Mouse (Mus musculus) hindbrain, embryonic 12.5 days (tissue): Measurements from ENCODE around the gene Rcsd1. TPM values are rescaled to one million over a fixed set of nuclear protein-coding genes. Genes with fewer than 3 reads are reported as not detected.

Source experiments
- ATAC-seq: fragments of 200-750 bp; cut with Nextera tagmentation; 2 replicates; pipeline ENCODE4 v1.8.0; 2017; ENCODE audit warnings: moderate TSS enrichment; ENCODE audit not compliant: low FRiP score
- H3K27ac ChIP-seq: fragments of 300-500 bp; sonication (generic); 2 replicates; pipeline ENCODE4 v1.5.1; 2016; ENCODE audit warnings: mild to moderate bottlenecking
- H3K27me3 ChIP-seq: fragments of 300-500 bp; sonication (generic); 2 replicates; pipeline ENCODE4 v1.6.1; 2016; ENCODE audit warnings: mild to moderate bottlenecking
- H3K36me3 ChIP-seq: fragments of 300-500 bp; sonication (generic); 2 replicates; pipeline ENCODE4 v1.6.1; 2016; ENCODE audit warnings: mild to moderate bottlenecking
- H3K4me1 ChIP-seq: fragments of 300-500 bp; sonication (generic); 2 replicates; pipeline ENCODE4 v1.6.1; 2016
- H3K4me2 ChIP-seq: fragments of 300-500 bp; sonication (generic); replicated peaks from 2 replicates; pipeline ENCODE4 v1.6.1; 2016; ENCODE audit warnings: mild to moderate bottlenecking
- H3K4me3 ChIP-seq: fragments of 300-500 bp; sonication (generic); 2 replicates; pipeline ENCODE4 v1.5.1; 2016; ENCODE audit warnings: mild to moderate bottlenecking
- H3K9ac ChIP-seq: fragments of 300-500 bp; sonication (generic); 2 replicates; pipeline ENCODE4 v1.6.1; 2016; ENCODE audit warnings: mild to moderate bottlenecking, moderate library complexity
- H3K9me3 ChIP-seq: fragments of 300-500 bp; sonication (generic); replicated peaks from 2 replicates; pipeline ENCODE4 v1.6.1; 2016; ENCODE audit warnings: mild to moderate bottlenecking
- WGBS: fragments of 180-500 bp; shearing (Covaris S2); methylation state at CpG from one replicate; pipeline ENCODE4 v1.1.7; 2016; 5-methylcytosine and 5-hydroxymethylcytosine counted together
- polyA plus RNA-seq: library from polyadenylated mRNA; unstranded; fragments of >200 nt; fragmentation: Nextera tagmentation; extraction: Ambion mirVana; gene quantifications from 2 replicates; pipeline ENCODE4 v1.2.1, GENCODE M21; 2016

The Rcsd1 gene
- polyA plus RNA-seq, 1 experiment from 2014 or later, result 16.8 TPM

DNA sequence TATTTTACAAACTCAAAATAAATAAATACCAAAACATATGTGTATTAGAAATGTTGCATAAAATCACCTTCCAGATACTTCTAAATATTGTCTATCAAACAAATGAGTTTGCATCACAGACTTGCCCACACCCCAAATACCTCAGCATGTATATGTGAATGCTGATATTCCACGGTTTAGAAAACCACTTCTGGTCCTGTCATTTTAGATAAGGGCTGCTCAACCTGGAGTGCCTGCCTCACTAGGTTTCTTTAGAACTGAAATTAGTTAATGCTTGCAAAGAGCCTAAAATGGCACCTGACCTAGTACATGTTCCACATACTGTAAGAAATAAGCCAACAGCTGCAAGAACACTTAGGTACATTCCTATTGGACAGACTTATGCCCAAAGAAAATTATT, 81.0 kb downstream of the Rcsd1 start:
- no peak overlapping the region for H3K9ac ChIP-seq
- no peak overlapping the region for H3K4me2 ChIP-seq
- peaks cover 23% of the 10 kb centered on the region for H3K4me1 ChIP-seq
- H3K27me3 ChIP-seq, result no peaks in the 10 kb centered on the region
- no peak overlapping the region for H3K27ac ChIP-seq
- H3K4me3 ChIP-seq, result no peak overlapping the region
- no peaks in the 10 kb centered on the region for H3K36me3 ChIP-seq
- no peak for ATAC-seq
- WGBS, result 93% methylated on average over 1 of the region's 1 CpGs
- no peaks in the 10 kb centered on the region for H3K9me3 ChIP-seq

DNA sequence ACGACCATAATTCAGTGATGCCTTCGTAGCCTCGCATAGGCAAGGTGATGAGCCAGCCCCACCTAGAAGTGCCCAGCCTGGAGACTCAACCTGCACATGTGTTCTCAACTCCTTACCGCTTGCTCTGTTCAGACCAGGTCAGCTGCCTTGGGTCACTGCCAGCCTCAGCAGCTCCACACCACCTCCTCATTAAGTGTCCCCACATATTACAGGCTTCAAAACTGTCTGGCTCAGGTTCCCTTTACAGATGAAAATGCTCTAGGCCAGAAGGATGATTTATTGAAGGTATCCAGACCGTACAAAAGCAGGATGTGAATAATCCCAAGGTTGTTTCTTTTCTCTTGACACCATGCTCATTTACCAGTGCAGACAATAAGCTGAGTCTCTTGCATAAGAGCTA, 83.7 kb downstream of the Rcsd1 start:
- Histone ChIP-seq H3K27me3 (no peaks in the 10 kb centered on the region), H3K9ac (no peak overlapping the region), H3K36me3 (no peaks in the 10 kb centered on the region; the same call in 1 of the 2 replicates), H3K4me3 (no peak overlapping the region), H3K4me1 (peaks cover 16% of the 10 kb centered on the region), H3K9me3 (no peaks in the 10 kb centered on the region), H3K27ac (no peak overlapping the region), H3K4me2 (no peak overlapping the region)
- no peak for ATAC-seq
- WGBS, result 87% methylated on average over 5 of the region's 5 CpGs

DNA sequence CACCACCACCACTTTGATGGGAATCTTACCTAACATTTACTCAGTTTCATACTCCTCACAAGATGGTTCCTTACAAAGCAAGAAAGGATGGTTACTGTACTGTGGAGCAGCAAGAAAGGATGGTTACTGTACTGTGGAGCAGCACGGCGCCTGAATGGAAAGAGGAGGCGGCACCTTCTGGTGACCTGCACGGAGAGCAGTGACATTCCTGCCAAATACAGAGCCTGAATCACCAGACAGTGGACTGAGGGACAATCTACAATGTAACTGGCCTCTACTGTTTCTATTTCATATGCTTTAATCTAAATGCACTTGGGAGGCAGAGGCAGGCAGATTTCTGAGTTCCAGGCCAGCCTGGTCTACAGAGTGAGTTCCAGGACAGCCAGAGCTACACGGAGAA, 84.5 kb downstream of the Rcsd1 start:
- H3K9ac ChIP-seq, result no peak overlapping the region
- H3K4me1 ChIP-seq, result peaks cover 11% of the 10 kb centered on the region
- no peak overlapping the region for H3K4me2 ChIP-seq
- no peak overlapping the region for H3K4me3 ChIP-seq
- no peaks in the 10 kb centered on the region for H3K9me3 ChIP-seq
- WGBS, result 83% methylated on average over 5 of the region's 5 CpGs
- H3K27me3 ChIP-seq, result no peaks in the 10 kb centered on the region
- ATAC-seq, result no peak
- no peaks in the 10 kb centered on the region; the same call in 1 of the 2 replicates for H3K36me3 ChIP-seq
- no peak overlapping the region for H3K27ac ChIP-seq

DNA sequence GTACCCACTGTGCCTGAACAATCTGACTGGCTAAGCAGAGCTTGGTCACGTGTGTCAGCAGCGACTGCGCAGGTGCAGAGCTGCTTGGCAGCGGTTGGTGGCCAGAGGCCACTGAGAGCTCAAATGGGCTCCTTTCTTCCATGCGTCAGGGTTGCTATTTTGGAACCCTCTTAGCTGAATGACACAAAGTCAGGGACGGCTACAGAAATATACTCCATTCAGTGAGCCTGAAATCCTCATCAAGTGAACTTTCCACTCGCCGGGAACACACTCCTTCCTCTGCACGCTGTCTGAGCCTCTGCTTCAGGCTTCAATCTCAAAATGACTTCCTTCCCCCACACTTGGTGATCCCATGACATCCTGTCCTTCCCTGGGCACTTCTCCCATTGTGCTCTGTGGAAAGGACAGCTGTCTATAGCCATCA, 91.3 kb downstream of the Rcsd1 start:
- H3K36me3 ChIP-seq, result peaks cover 15% of the 10 kb centered on the region
- no peak overlapping the region for H3K27ac ChIP-seq
- no peak overlapping the region for H3K9ac ChIP-seq
- ATAC-seq, result no peak
- H3K27me3 ChIP-seq, result no peaks in the 10 kb centered on the region
- 63% methylated on average over 9 of the region's 9 CpGs for WGBS
- peaks cover 19% of the 10 kb centered on the region for H3K4me1 ChIP-seq
- H3K9me3 ChIP-seq, result no peaks in the 10 kb centered on the region
- H3K4me3 ChIP-seq, result no peak overlapping the region
- H3K4me2 ChIP-seq, result no peak overlapping the region

DNA sequence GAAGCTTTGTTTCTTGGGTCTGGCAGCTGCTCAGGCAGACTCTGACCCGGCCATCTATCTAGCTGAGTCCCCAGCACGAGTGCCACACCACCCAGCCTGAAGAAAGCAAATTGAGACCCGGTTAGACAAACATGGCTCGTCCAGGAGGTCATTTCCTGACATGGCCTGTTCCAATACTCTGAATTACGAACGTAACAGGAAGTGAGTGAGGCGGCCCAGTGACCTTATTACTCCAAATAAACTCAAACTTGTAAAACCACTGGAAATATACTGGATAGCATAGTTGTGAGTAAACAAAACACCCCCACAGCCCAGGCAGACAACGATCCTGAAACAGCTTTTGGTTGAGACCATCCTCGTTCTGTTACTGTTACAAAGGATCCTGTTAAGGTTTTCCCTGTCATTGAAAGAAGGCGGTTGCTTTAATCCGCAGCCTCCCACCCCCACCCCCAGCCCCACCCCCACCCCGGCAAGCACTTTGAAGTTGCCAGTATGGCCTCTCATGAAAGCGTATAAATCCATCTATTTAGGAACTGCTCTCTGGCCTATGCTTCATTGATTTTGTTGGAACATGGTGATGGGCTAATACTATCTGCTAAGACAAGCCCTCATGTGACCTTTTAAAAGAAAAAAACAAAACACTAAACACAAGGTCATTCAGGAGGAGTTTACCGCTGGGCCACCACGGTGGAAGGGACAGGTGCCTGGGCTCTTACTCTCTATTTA, 92.2 kb downstream of the Rcsd1 start:
- H3K27me3 ChIP-seq, result no peaks in the 10 kb centered on the region
- H3K27ac ChIP-seq, result peak overlapping the region; percentile 5; the same call in 1 of the 2 replicates
- ATAC-seq, result no peak
- peaks cover 19% of the 10 kb centered on the region for H3K4me1 ChIP-seq
- no peak overlapping the region for H3K4me3 ChIP-seq
- peak overlapping the region; percentile 8; the same call in 1 of the 2 replicates for H3K4me2 ChIP-seq
- no peak overlapping the region for H3K9ac ChIP-seq
- WGBS, result 26% methylated on average over 15 of the region's 15 CpGs
- no peaks in the 10 kb centered on the region for H3K9me3 ChIP-seq
- H3K36me3 ChIP-seq, result peaks cover 15% of the 10 kb centered on the region

DNA sequence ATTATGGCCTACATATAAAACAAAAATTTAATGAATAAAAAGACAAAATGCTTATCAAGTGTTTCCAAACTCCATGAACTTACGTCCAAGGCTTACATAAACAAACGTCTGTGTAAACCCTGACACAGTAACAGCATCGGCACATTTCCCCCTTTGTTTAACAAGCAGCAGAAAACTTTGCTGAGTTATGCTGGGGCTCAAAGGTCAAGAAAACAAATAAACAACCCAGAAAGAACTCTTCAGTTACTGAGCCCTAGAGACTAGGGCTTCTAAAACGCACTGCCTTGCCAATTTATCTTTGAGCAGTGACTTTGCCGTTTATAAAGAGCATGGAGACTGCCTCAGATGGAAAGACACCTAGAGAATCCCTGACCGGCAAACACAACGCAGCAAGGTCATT, 92.9 kb downstream of the Rcsd1 start:
- H3K9me3 ChIP-seq, result no peaks in the 10 kb centered on the region
- WGBS, result 56% methylated on average over 7 of the region's 7 CpGs
- peaks cover 15% of the 10 kb centered on the region for H3K36me3 ChIP-seq
- H3K4me3 ChIP-seq, result no peak overlapping the region
- no peak for ATAC-seq
- peak overlapping the region; percentile 5; the same call in 1 of the 2 replicates for H3K27ac ChIP-seq
- H3K4me1 ChIP-seq, result peaks cover 19% of the 10 kb centered on the region
- H3K27me3 ChIP-seq, result no peaks in the 10 kb centered on the region
- no peak overlapping the region for H3K4me2 ChIP-seq
- no peak overlapping the region for H3K9ac ChIP-seq

DNA sequence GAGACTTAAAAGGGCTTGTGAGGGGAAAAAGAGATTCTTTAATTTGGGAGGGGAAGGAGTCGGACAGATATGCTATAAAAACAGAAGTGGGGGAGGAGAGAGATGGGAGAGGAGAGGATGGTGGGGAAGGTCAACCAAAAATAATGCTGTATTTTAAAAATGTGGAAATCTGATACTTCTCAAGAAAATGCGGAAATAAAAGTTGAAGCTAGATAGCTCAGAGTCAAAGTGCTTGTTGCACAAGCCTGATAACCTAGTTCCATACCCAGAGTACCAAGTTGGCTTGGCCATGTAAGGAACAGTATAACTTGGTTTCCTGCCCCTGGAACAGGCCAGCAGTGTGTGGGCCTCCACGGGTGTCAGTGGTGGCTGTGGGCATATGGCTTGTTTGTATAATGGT, 94.8 kb downstream of the Rcsd1 start:
- Histone ChIP-seq H3K9ac (no peak overlapping the region), H3K4me2 (no peak overlapping the region), H3K27me3 (no peaks in the 10 kb centered on the region), H3K9me3 (no peaks in the 10 kb centered on the region), H3K4me3 (no peak overlapping the region), H3K36me3 (peaks cover 15% of the 10 kb centered on the region), H3K27ac (no peak overlapping the region), H3K4me1 (peaks cover 32% of the 10 kb centered on the region)
- no peak for ATAC-seq
- over 99% methylated on average over 3 of the region's 3 CpGs for WGBS

DNA sequence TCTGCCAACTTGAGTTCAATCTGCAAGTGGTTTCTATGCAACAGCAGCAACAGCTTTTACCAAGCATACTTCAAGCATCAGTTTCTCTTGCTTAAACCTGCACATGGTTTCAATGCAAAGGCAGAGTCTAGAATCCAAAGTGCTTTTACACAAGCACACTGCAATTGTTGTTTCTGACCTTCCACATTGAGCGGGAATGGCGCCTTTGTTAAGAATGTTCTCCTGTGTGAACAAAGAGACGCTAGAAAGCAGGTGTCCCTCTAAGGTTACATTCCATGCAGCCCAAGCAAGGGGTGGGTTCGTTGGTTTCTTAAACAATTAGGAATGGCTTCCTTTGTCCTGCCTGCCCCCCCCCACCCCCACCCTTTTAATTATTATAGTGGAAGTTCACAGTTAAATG, 95.6 kb downstream of the Rcsd1 start:
- Histone ChIP-seq H3K4me3 (no peak overlapping the region), H3K9ac (no peak overlapping the region), H3K4me2 (no peak overlapping the region), H3K9me3 (no peaks in the 10 kb centered on the region), H3K4me1 (peaks cover 36% of the 10 kb centered on the region), H3K27me3 (no peaks in the 10 kb centered on the region), H3K27ac (no peak overlapping the region), H3K36me3 (peaks cover 15% of the 10 kb centered on the region)
- WGBS, result 80% methylated on average over 4 of the region's 4 CpGs
- ATAC-seq, result no peak

DNA sequence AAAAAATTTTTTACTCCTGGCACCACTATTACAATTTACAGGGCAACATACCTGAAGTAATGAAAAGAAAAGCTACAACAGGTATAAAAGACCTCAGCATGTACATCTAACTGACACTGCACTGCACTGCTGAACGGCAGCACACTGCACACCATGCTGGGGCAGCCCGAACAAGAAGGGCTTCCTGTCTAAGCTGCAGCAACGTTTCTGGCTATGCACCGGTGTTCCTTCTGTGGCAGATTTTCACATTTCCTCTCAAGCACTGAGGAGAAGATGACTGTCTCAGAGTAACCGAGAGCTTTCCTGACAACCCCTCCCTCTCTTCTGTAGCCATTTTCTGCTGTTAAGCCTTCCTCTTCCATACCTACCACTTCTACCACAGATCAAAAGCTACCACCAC, 96.8 kb downstream of the Rcsd1 start:
- ATAC-seq, result no peak
- Histone ChIP-seq H3K4me3 (no peak overlapping the region), H3K4me2 (no peak overlapping the region), H3K4me1 (peaks cover 28% of the 10 kb centered on the region), H3K27me3 (no peaks in the 10 kb centered on the region), H3K9ac (no peak overlapping the region), H3K36me3 (peaks cover 22% of the 10 kb centered on the region), H3K27ac (no peak overlapping the region), H3K9me3 (no peaks in the 10 kb centered on the region)
- 72% methylated on average over 5 of the region's 5 CpGs for WGBS

DNA sequence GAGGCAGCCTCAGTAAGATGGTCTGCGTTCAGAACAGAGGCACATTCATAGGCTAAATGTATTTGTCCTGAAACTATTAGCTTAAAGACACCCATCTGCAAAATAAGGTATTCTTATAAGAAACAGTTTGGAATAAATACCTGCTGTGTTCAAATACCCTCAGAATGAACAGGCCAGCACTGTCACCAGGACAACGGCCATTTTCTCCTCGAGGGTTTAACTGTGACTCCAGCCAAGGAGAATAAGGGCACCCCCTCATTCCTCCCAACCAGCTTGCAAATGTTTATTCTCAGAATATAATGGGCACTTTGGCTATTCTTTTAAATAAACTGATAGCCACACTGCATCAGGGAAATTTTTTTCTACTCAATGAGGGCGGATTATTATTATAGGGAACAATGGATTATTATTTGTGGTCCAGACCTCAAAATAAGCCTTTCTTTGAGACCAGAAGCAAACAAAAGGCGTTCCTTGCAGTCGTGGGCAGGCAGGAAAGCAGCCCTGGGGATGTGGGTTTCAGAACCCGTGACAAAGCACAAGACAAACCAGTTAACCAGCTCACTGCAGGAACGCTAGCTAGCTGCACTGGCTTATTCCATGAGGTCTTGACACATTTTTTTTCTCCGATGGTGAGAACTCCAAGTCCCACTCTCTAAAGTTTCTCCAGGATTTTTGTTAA, 99.1 kb downstream of the Rcsd1 start:
- Histone ChIP-seq H3K4me1 (peaks cover 18% of the 10 kb centered on the region), H3K4me3 (no peak overlapping the region), H3K9ac (no peak overlapping the region), H3K9me3 (no peaks in the 10 kb centered on the region), H3K36me3 (peaks cover 33% of the 10 kb centered on the region), H3K27me3 (no peaks in the 10 kb centered on the region), H3K27ac (peak overlapping the region; percentile 76), H3K4me2 (no peak overlapping the region; the same call in 1 of the 2 replicates)
- ATAC-seq, result peak; percentile 67
- 22% methylated on average over 9 of the region's 9 CpGs for WGBS

DNA sequence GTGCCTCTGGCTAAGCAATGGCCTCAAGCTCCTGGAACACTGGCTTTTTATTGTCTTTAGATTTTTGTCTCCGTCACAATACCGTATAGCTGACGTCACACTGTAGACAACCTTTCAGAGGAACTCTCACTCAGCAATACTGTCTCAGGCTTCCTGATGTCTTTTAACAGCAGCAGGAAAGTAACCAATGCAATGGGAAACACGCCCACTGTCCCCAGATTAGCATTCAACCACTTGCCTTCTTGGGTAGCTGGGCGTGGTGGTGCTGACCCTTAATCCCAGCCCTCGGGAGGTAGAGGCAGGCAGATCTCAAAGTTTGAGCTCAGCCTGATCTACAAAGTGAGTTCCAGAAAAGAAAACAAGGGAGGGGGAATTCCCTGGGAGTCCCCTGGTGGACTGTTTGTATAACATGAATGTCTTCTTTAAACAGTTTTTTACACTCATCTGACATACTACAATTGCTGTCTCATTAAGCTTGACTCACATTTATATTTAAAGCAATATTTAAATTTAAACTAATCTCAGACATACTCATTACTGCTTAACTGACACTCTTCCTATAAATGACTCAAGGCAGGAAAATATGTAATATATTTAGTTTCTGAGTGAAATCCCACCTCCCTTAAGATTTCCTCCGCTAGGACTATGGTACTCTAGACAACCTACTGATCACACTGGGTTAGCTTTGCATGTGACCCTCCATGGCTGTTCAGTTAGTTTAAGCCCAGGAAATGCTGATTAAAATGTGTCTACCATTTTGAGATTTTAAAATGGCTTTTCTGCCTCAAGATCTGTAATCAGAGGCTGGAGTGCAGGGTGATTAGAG, 99.8 kb downstream of the Rcsd1 start:
- H3K36me3 ChIP-seq, result peaks cover 31% of the 10 kb centered on the region
- peak; percentile 39 for ATAC-seq
- peak overlapping the region; percentile 76; the same call in 1 of the 2 replicates for H3K27ac ChIP-seq
- H3K27me3 ChIP-seq, result no peaks in the 10 kb centered on the region
- H3K9ac ChIP-seq, result no peak overlapping the region
- peaks cover 18% of the 10 kb centered on the region for H3K4me1 ChIP-seq
- H3K4me2 ChIP-seq, result no peak overlapping the region; the same call in 1 of the 2 replicates
- no peaks in the 10 kb centered on the region for H3K9me3 ChIP-seq
- 60% methylated on average over 7 of the region's 7 CpGs for WGBS
- no peak overlapping the region for H3K4me3 ChIP-seq

DNA sequence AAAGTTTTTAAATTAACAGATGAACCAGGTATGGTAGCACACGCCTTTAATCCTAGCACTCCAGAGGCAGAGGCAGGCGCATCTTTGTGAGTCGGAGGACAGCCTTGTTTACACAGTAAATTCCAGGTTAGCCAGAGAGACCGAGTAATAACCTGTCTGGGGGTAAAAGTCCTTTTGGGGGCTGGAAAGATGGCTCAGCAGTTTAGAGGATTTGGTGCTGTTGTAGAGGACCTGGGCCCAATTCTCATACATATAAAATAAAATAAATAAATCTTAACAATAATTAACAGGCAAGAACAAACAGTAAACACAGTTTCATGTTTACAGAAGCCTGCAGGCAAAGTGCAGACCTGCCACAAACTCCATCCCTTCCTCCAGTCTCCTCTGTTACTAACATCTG, 100.7 kb downstream of the Rcsd1 start:
- Histone ChIP-seq H3K9me3 (no peaks in the 10 kb centered on the region), H3K4me1 (peaks cover 18% of the 10 kb centered on the region), H3K9ac (no peak overlapping the region), H3K27me3 (no peaks in the 10 kb centered on the region), H3K27ac (no peak overlapping the region), H3K4me3 (no peak overlapping the region), H3K4me2 (no peak overlapping the region), H3K36me3 (peaks cover 36% of the 10 kb centered on the region)
- 90% methylated on average over 4 of the region's 4 CpGs for WGBS
- ATAC-seq, result no peak
